Comparison of ENCODE assay signal across 21 mouse cellular contexts in genomic region chr10:111700570-111700969, GRCm38 (mm10).
DNase-seq lines count a peak whose midpoint lies in the region; ATAC-seq and TF ChIP-seq lines count a peak whose summit lies in the region.
"Had no signal": no experiment of that assay in that cellular context is flagged by ENCODE, and none has a peak within 500 bp of the region (broad histone marks: within the 10 kb centered on the region; RNA-seq: fewer than 3 reads in every experiment).

No protein-coding gene starts in this region.

- no peaks in the 10 kb centered on the region for H3K79me2 ChIP-seq in liver, adult 2 months (ENCODE audit: control insufficient read depth, insufficient read depth, low read length)

- H3K36me3 ChIP-seq in forebrain, embryonic 16.5 days (ENCODE audit: control insufficient read depth, insufficient read depth) = no peaks in the 10 kb centered on the region
- no peaks in the 10 kb centered on the region for H3K36me3 ChIP-seq in forebrain, embryonic 11.5 days (ENCODE audit: control insufficient read depth, insufficient read depth, low read length)
- no peaks in the 10 kb centered on the region for H3K36me3 ChIP-seq in liver, adult 2 months (ENCODE audit: control insufficient read depth, insufficient read depth, low read length)
- H3K36me3 ChIP-seq in liver, embryonic 11.5 days (ENCODE audit: control insufficient read depth, insufficient read depth, low read length) = no peaks in the 10 kb centered on the region
- H3K36me3 ChIP-seq in hindbrain, embryonic 13.5 days = no peaks in the 10 kb centered on the region
- H3K36me3 ChIP-seq: limb, embryonic 15.5 days; stomach, embryonic 15.5 days had no signal

- peaks cover 18% of the 10 kb centered on the region; the same call in 1 of the 2 replicates for H3K4me1 ChIP-seq in forebrain, embryonic 16.5 days (replicated peaks; ENCODE audit: control insufficient read depth, insufficient read depth, low read length)
- no peaks in the 10 kb centered on the region for H3K4me1 ChIP-seq in forebrain, embryonic 11.5 days (replicated peaks; ENCODE audit: control insufficient read depth, insufficient read depth, low read length)
- peaks cover 5% of the 10 kb centered on the region; the same call in 1 of the 2 replicates for H3K4me1 ChIP-seq in liver, adult 2 months (ENCODE audit: control insufficient read depth, insufficient read depth, low read length)
- H3K4me1 ChIP-seq in liver, embryonic 11.5 days (replicated peaks; ENCODE audit: control insufficient read depth, insufficient read depth, low read length) = no peaks in the 10 kb centered on the region
- peaks cover 18% of the 10 kb centered on the region for H3K4me1 ChIP-seq in hindbrain, embryonic 13.5 days (replicated peaks)
- H3K4me1 ChIP-seq: stomach, embryonic 15.5 days had no signal

- H3K4me3 ChIP-seq in forebrain, embryonic 16.5 days (replicated peaks; ENCODE audit: low read length) = no peak overlapping the region
- no peak overlapping the region for H3K4me3 ChIP-seq in forebrain, embryonic 11.5 days (ENCODE audit: low read depth, low read length)
- no peak overlapping the region for H3K4me3 ChIP-seq in liver, adult 2 months (ENCODE audit: insufficient read depth, low read depth, low read length)
- H3K4me3 ChIP-seq in liver, embryonic 11.5 days (ENCODE audit: low read depth, low read length) = no peak overlapping the region
- no peak overlapping the region for H3K4me3 ChIP-seq in hindbrain, embryonic 13.5 days
- H3K4me3 ChIP-seq: heart, adult 2 months; left cerebral cortex, adult 2 months; limb, embryonic 15.5 days; stomach, embryonic 15.5 days had no signal

- peaks cover 1% of the 10 kb centered on the region for H3K9me3 ChIP-seq in forebrain, embryonic 16.5 days (ENCODE audit: control insufficient read depth, low read length)
- no peaks in the 10 kb centered on the region for H3K9me3 ChIP-seq in forebrain, embryonic 11.5 days (ENCODE audit: control insufficient read depth, low read length)
- no peaks in the 10 kb centered on the region for H3K9me3 ChIP-seq in liver, embryonic 11.5 days (ENCODE audit: control insufficient read depth, low read length)
- peaks cover 3% of the 10 kb centered on the region; the same call in 1 of the 2 replicates for H3K9me3 ChIP-seq in hindbrain, embryonic 13.5 days
- H3K9me3 ChIP-seq: limb, embryonic 15.5 days; stomach, embryonic 15.5 days had no signal

- no peaks in the 10 kb centered on the region for H3K27me3 ChIP-seq in forebrain, embryonic 16.5 days (replicated peaks; ENCODE audit: control insufficient read depth, insufficient read depth, low read length)
- no peaks in the 10 kb centered on the region for H3K27me3 ChIP-seq in forebrain, embryonic 11.5 days (ENCODE audit: control insufficient read depth, insufficient read depth, low read length)
- no peaks in the 10 kb centered on the region for H3K27me3 ChIP-seq in liver, adult 2 months (ENCODE audit: control insufficient read depth, insufficient read depth, low read length)
- H3K27me3 ChIP-seq in liver, embryonic 11.5 days (replicated peaks; ENCODE audit: control insufficient read depth, insufficient read depth, low read length) = no peaks in the 10 kb centered on the region; the same call in 1 of the 2 replicates
- no peaks in the 10 kb centered on the region for H3K27me3 ChIP-seq in hindbrain, embryonic 13.5 days
- H3K27me3 ChIP-seq: limb, embryonic 15.5 days; stomach, embryonic 15.5 days had no signal

- TF ChIP-seq CTCF in liver, adult 2 months (IDR thresholded peaks at IDR 0.05; ENCODE audit: low read depth, low read length) = no peak

- no peak overlapping the region for H3K4me2 ChIP-seq in forebrain, embryonic 16.5 days (ENCODE audit: low read length)
- no peak overlapping the region for H3K4me2 ChIP-seq in forebrain, embryonic 11.5 days (ENCODE audit: low read depth, low read length, severe bottlenecking)
- H3K4me2 ChIP-seq in liver, embryonic 11.5 days = no peak overlapping the region
- H3K4me2 ChIP-seq in hindbrain, embryonic 13.5 days = no peak overlapping the region
- H3K4me2 ChIP-seq: limb, embryonic 15.5 days; stomach, embryonic 15.5 days had no signal

- no peak for DNase-seq in forebrain, embryonic 11.5 days (ENCODE audit: low spot score)
- peak; percentile 31 for DNase-seq in liver, adult 2 months (ENCODE audit: extremely low read depth, low read depth, low spot score)
- no peak for DNase-seq in liver, embryonic 11.5 days (ENCODE audit: low spot score)
- peak; percentile 27 for DNase-seq in retina, embryonic 14.5 days (ENCODE audit: low spot score)
- no peak for DNase-seq in layer of hippocampus, postnatal 25 days (ENCODE audit: extremely low spot score in 1 of 2, low spot score in 1 of 2)
- DNase-seq: adrenal gland, postnatal 14 days; cerebellum, adult 2 months; cerebellum, postnatal 25 days; gastrocnemius, postnatal 25 days; heart, adult 2 months; kidney, adult 2 months; layer of hippocampus, adult 9-11 months; lung, postnatal 4 days; thymus, adult 18-20 months had no signal

- H3K27ac ChIP-seq in forebrain, embryonic 16.5 days (ENCODE audit: low read length) = peak overlapping the region; percentile 34; the same call in 1 of the 2 replicates
- no peak overlapping the region for H3K27ac ChIP-seq in forebrain, embryonic 11.5 days (ENCODE audit: low read depth, low read length)
- no peak overlapping the region for H3K27ac ChIP-seq in liver, adult 2 months (replicated peaks; ENCODE audit: insufficient read depth, low read depth, low read length)
- H3K27ac ChIP-seq in liver, embryonic 11.5 days (ENCODE audit: low read depth, low read length) = no peak overlapping the region
- H3K27ac ChIP-seq in hindbrain, embryonic 13.5 days = peak overlapping the region; percentile 75
- H3K27ac ChIP-seq: heart, adult 2 months; kidney, postnatal 0 days; left cerebral cortex, adult 2 months; limb, embryonic 15.5 days; stomach, embryonic 15.5 days had no signal

- H3K9ac ChIP-seq in forebrain, embryonic 16.5 days (replicated peaks; ENCODE audit: low read depth, low read length) = no peak overlapping the region
- no peak overlapping the region for H3K9ac ChIP-seq in forebrain, embryonic 11.5 days (ENCODE audit: low read length)
- H3K9ac ChIP-seq in liver, adult 2 months (ENCODE audit: low read depth, low read length) = no peak overlapping the region
- H3K9ac ChIP-seq in liver, embryonic 11.5 days (ENCODE audit: low read depth, low read length) = no peak overlapping the region
- H3K9ac ChIP-seq in hindbrain, embryonic 13.5 days = no peak overlapping the region
- H3K9ac ChIP-seq: limb, embryonic 15.5 days; stomach, embryonic 15.5 days had no signal

- WGBS in forebrain, embryonic 16.5 days = 80% methylated on average over 3 of the region's 3 CpGs
- 83% methylated on average over 3 of the region's 3 CpGs for WGBS in forebrain, embryonic 11.5 days
- 68% methylated on average over 3 of the region's 3 CpGs for WGBS in liver, adult 2 months
- 77% methylated on average over 3 of the region's 3 CpGs for WGBS in liver, embryonic 11.5 days
- WGBS in hindbrain, embryonic 13.5 days = 58% methylated on average over 3 of the region's 3 CpGs

- no peak for ATAC-seq in forebrain, embryonic 16.5 days
- ATAC-seq in forebrain, embryonic 11.5 days (replicated peaks; ENCODE audit: low FRiP score) = no peak
- ATAC-seq in liver, embryonic 11.5 days (replicated peaks; ENCODE audit: low FRiP score) = no peak
- ATAC-seq in hindbrain, embryonic 13.5 days (ENCODE audit: low FRiP score) = no peak
- ATAC-seq: CD4-positive, CD25-positive, alpha-beta regulatory T cell, adult 4 months had no signal

- no peak for TF ChIP-seq POLR2A in liver, adult 2 months (IDR thresholded peaks at IDR 0.05; ENCODE audit: extremely low read depth, insufficient read depth, low read length)

Comparison
In these comparisons a context has a peak if more than half of its experiments do, and no peak if none do; other contexts are left out.
1. H3K27ac ChIP-seq: peak in forebrain, embryonic 16.5 days (single experiment) and hindbrain, embryonic 13.5 days (single experiment); none in forebrain, embryonic 11.5 days (single experiment), liver, adult 2 months (single experiment) and liver, embryonic 11.5 days (single experiment).
2. DNase-seq: peak in liver, adult 2 months (single experiment) and retina, embryonic 14.5 days (single experiment); none in forebrain, embryonic 11.5 days (single experiment), liver, embryonic 11.5 days (single experiment) and layer of hippocampus, postnatal 25 days (0 of 2).